ENCODE assay signal across 21 mouse cellular contexts in genomic region chr9:45105596-45106374, GRCm38 (mm10). TPM values are rescaled to one million over a fixed set of nuclear protein-coding genes. Genes with fewer than 3 reads are reported as not detected.
DNase-seq lines count a peak whose midpoint lies in the region; ATAC-seq and TF ChIP-seq lines count a peak whose summit lies in the region.
"Had no signal": no experiment of that assay in that cellular context is flagged by ENCODE, and none has a peak within 500 bp of the region (broad histone marks: within the 10 kb centered on the region; RNA-seq: fewer than 3 reads in every experiment).

No protein-coding gene starts in this region.

- H3K4me1 ChIP-seq in kidney, adult 2 months (ENCODE audit: control insufficient read depth, insufficient read depth, low read length) = no peaks in the 10 kb centered on the region
- H3K4me1 ChIP-seq in liver, embryonic 16.5 days (ENCODE audit: control insufficient read depth, low read depth, low read length) = no peaks in the 10 kb centered on the region
- no peaks in the 10 kb centered on the region for H3K4me1 ChIP-seq in liver, embryonic 11.5 days (replicated peaks; ENCODE audit: control insufficient read depth, insufficient read depth, low read length)
- H3K4me1 ChIP-seq in intestine, postnatal 0 days (replicated peaks; ENCODE audit: control insufficient read depth, insufficient read depth, low read length) = peaks cover 9% of the 10 kb centered on the region
- H3K4me1 ChIP-seq in heart, embryonic 11.5 days (ENCODE audit: control insufficient read depth, insufficient read depth, low read length) = peaks cover 9% of the 10 kb centered on the region
- H3K4me1 ChIP-seq: embryonic facial prominence, embryonic 15.5 days; hindbrain, embryonic 12.5 days had no signal

- no peak for TF ChIP-seq CTCF in kidney, adult 2 months (conservative IDR thresholded peaks at IDR 0.05; ENCODE audit: insufficient read depth, insufficient read length, low read depth, low read length)
- no peak for TF ChIP-seq CTCF in intestine, postnatal 0 days (IDR thresholded peaks at IDR 0.05; ENCODE audit: low read depth)

- H3K4me2 ChIP-seq in liver, embryonic 16.5 days (ENCODE audit: low read depth, low read length) = no peak overlapping the region
- H3K4me2 ChIP-seq in liver, embryonic 11.5 days = no peak overlapping the region
- H3K4me2 ChIP-seq in intestine, postnatal 0 days (replicated peaks; ENCODE audit: low read depth) = peak overlapping the region; percentile 57
- H3K4me2 ChIP-seq in heart, embryonic 11.5 days = no peak overlapping the region
- H3K4me2 ChIP-seq: embryonic facial prominence, embryonic 15.5 days; heart, embryonic 13.5 days; hindbrain, embryonic 12.5 days had no signal

- H3K27ac ChIP-seq in kidney, adult 2 months (ENCODE audit: insufficient read depth, low read depth, low read length) = no peak overlapping the region
- no peak overlapping the region for H3K27ac ChIP-seq in liver, embryonic 16.5 days (ENCODE audit: low read length)
- H3K27ac ChIP-seq in liver, embryonic 11.5 days (ENCODE audit: low read depth, low read length) = no peak overlapping the region
- H3K27ac ChIP-seq in intestine, postnatal 0 days (ENCODE audit: low read depth, low read length) = peak overlapping the region; percentile 78
- no peak overlapping the region for H3K27ac ChIP-seq in heart, embryonic 11.5 days (ENCODE audit: low read depth, low read length)
- H3K27ac ChIP-seq: embryonic facial prominence, embryonic 15.5 days; forebrain, embryonic 10.5 days; gastrocnemius, adult 2 months; heart, embryonic 13.5 days; hindbrain, embryonic 12.5 days had no signal

- 57% methylated on average over 2 of the region's 2 CpGs for WGBS in kidney, adult 2 months
- WGBS in liver, embryonic 16.5 days (ENCODE audit: insufficient replicate concordance) = 54% methylated on average over 2 of the region's 2 CpGs
- WGBS in liver, embryonic 11.5 days = 78% methylated on average over 2 of the region's 2 CpGs
- WGBS in intestine, postnatal 0 days = 51% methylated on average over 2 of the region's 2 CpGs
- 74% methylated on average over 2 of the region's 2 CpGs for WGBS in heart, embryonic 11.5 days (ENCODE audit: insufficient replicate concordance)

- no peaks in the 10 kb centered on the region for H3K36me3 ChIP-seq in kidney, adult 2 months (ENCODE audit: control insufficient read depth, insufficient read depth, low read length)
- H3K36me3 ChIP-seq in liver, embryonic 16.5 days (ENCODE audit: control insufficient read depth, insufficient read depth) = no peaks in the 10 kb centered on the region
- no peaks in the 10 kb centered on the region for H3K36me3 ChIP-seq in liver, embryonic 11.5 days (ENCODE audit: control insufficient read depth, insufficient read depth, low read length)
- no peaks in the 10 kb centered on the region for H3K36me3 ChIP-seq in intestine, postnatal 0 days (ENCODE audit: control insufficient read depth, insufficient read depth)
- H3K36me3 ChIP-seq in heart, embryonic 11.5 days (ENCODE audit: control insufficient read depth, insufficient read depth, low read length) = no peaks in the 10 kb centered on the region
- H3K36me3 ChIP-seq: embryonic facial prominence, embryonic 15.5 days; forebrain, embryonic 10.5 days; heart, embryonic 13.5 days; hindbrain, embryonic 12.5 days had no signal

- no peak for TF ChIP-seq POLR2A in kidney, adult 2 months (IDR thresholded peaks at IDR 0.05; ENCODE audit: low read depth, low read length)

- no peaks in the 10 kb centered on the region for H3K27me3 ChIP-seq in kidney, adult 2 months (replicated peaks; ENCODE audit: control insufficient read depth, insufficient read depth, low read length)
- no peaks in the 10 kb centered on the region for H3K27me3 ChIP-seq in liver, embryonic 16.5 days (ENCODE audit: control insufficient read depth, insufficient read depth, low read depth, low read length)
- no peaks in the 10 kb centered on the region for H3K27me3 ChIP-seq in liver, embryonic 11.5 days (replicated peaks; ENCODE audit: control insufficient read depth, insufficient read depth, low read length)
- H3K27me3 ChIP-seq in intestine, postnatal 0 days (replicated peaks; ENCODE audit: control insufficient read depth, insufficient read depth, low read length) = no peaks in the 10 kb centered on the region
- no peaks in the 10 kb centered on the region for H3K27me3 ChIP-seq in heart, embryonic 11.5 days (ENCODE audit: control insufficient read depth, insufficient read depth, low read length)
- H3K27me3 ChIP-seq: embryonic facial prominence, embryonic 15.5 days; hindbrain, embryonic 12.5 days had no signal

- peak; percentile 81 for DNase-seq in kidney, adult 2 months
- DNase-seq in kidney, postnatal 4 days = no peak
- no peak for DNase-seq in liver, embryonic 11.5 days (ENCODE audit: low spot score)
- peak; percentile 62 to 74 for DNase-seq in kidney, postnatal 36 days
- no peak for DNase-seq in cerebellum, adult 18-20 months
- DNase-seq: adrenal gland, postnatal 36 days; cerebellum, adult 8-10 months; cerebellum, postnatal 14 days; embryo, embryonic 11 days; gastrocnemius, adult 2 months; gastrocnemius, postnatal 25 days; heart, postnatal 4 days had no signal

- no peak overlapping the region for H3K4me3 ChIP-seq in kidney, adult 2 months (ENCODE audit: insufficient read depth, low read depth, low read length)
- no peak overlapping the region for H3K4me3 ChIP-seq in liver, embryonic 16.5 days (ENCODE audit: low read depth, low read length)
- no peak overlapping the region for H3K4me3 ChIP-seq in liver, embryonic 11.5 days (ENCODE audit: low read depth, low read length)
- peak overlapping the region; percentile 42; the same call in 1 of the 2 replicates for H3K4me3 ChIP-seq in intestine, postnatal 0 days (ENCODE audit: low read depth, low read length)
- no peak overlapping the region for H3K4me3 ChIP-seq in heart, embryonic 11.5 days (ENCODE audit: low read depth, low read length)
- H3K4me3 ChIP-seq: embryonic facial prominence, embryonic 15.5 days; erythroblast, embryonic 14.5 days; forebrain, embryonic 10.5 days; gastrocnemius, adult 2 months; heart, embryonic 13.5 days; hindbrain, embryonic 12.5 days had no signal

- no peaks in the 10 kb centered on the region for H3K9me3 ChIP-seq in liver, embryonic 16.5 days (replicated peaks; ENCODE audit: control insufficient read depth, low read length)
- no peaks in the 10 kb centered on the region for H3K9me3 ChIP-seq in liver, embryonic 11.5 days (ENCODE audit: control insufficient read depth, low read length)
- no peaks in the 10 kb centered on the region for H3K9me3 ChIP-seq in intestine, postnatal 0 days (ENCODE audit: control insufficient read depth)
- H3K9me3 ChIP-seq in heart, embryonic 11.5 days (replicated peaks; ENCODE audit: control insufficient read depth, low read length) = no peaks in the 10 kb centered on the region
- H3K9me3 ChIP-seq: embryonic facial prominence, embryonic 15.5 days; forebrain, embryonic 10.5 days; heart, embryonic 13.5 days; hindbrain, embryonic 12.5 days had no signal

- ATAC-seq in liver, embryonic 16.5 days (ENCODE audit: low read depth) = peak; percentile 11; the same call in 1 of the 2 replicates
- no peak for ATAC-seq in liver, embryonic 11.5 days (replicated peaks; ENCODE audit: low FRiP score)
- peak; percentile 68 for ATAC-seq in intestine, postnatal 0 days
- no peak for ATAC-seq in heart, embryonic 11.5 days (replicated peaks; ENCODE audit: insufficient number of reproducible peaks, low FRiP score, low TSS enrichment)
- ATAC-seq: forebrain, embryonic 14.5 days had no signal

- H3K9ac ChIP-seq in liver, embryonic 16.5 days (ENCODE audit: low read depth, low read length) = no peak overlapping the region
- H3K9ac ChIP-seq in liver, embryonic 11.5 days (ENCODE audit: low read depth, low read length) = no peak overlapping the region
- H3K9ac ChIP-seq in intestine, postnatal 0 days (ENCODE audit: low read depth, low read length) = no peak overlapping the region
- H3K9ac ChIP-seq in heart, embryonic 11.5 days (ENCODE audit: low read depth, low read length) = no peak overlapping the region
- H3K9ac ChIP-seq: embryonic facial prominence, embryonic 15.5 days; heart, embryonic 13.5 days; hindbrain, embryonic 12.5 days had no signal

RNA-seq across cellular contexts. Expression of gene Scn2b, which starts 11.8 kb away (rescaled TPM):
- 0.45 and 0.58 TPM in 2 replicates for polyA plus RNA-seq in kidney, adult 2 months (2012; rRNA removed)
- 0.20 TPM in 2 replicates for polyA plus RNA-seq in liver, embryonic 16.5 days (2015; fragmentation: Nextera tagmentation; extraction: Ambion mirVana)
- polyA plus RNA-seq in liver, embryonic 11.5 days (2014; fragmentation: Nextera tagmentation; extraction: Ambion mirVana) = 1.9 and 2.3 TPM in 2 replicates
- polyA plus RNA-seq in intestine, postnatal 0 days (2015; fragmentation: Nextera tagmentation; extraction: Ambion mirVana) = 0.96 and 1.1 TPM in 2 replicates
- polyA plus RNA-seq in heart, embryonic 11.5 days (2014; fragmentation: Nextera tagmentation; extraction: Ambion mirVana) = 2.3 and 3.2 TPM in 2 replicates
- polyA plus RNA-seq: erythroblast, embryonic 14.5 days had no signal

RNA-seq across cellular contexts. Expression of gene Jaml, which starts 26.8 kb away (rescaled TPM):
- polyA plus RNA-seq in kidney, adult 2 months (2012; rRNA removed) = 0.08 and 0.53 TPM in 2 replicates
- 0.47 and 1.2 TPM in 2 replicates for polyA plus RNA-seq in liver, embryonic 16.5 days (2015; fragmentation: Nextera tagmentation; extraction: Ambion mirVana)
- 0.16 and 0.18 TPM in 2 replicates for polyA plus RNA-seq in liver, embryonic 11.5 days (2014; fragmentation: Nextera tagmentation; extraction: Ambion mirVana)
- 221 and 255 TPM in 2 replicates for polyA plus RNA-seq in intestine, postnatal 0 days (2015; fragmentation: Nextera tagmentation; extraction: Ambion mirVana)
- polyA plus RNA-seq in heart, embryonic 11.5 days (2014; fragmentation: Nextera tagmentation; extraction: Ambion mirVana) = 0.31 and 0.36 TPM in 2 replicates
- polyA plus RNA-seq: erythroblast, embryonic 14.5 days; hindbrain, embryonic 12.5 days had no signal

RNA-seq across cellular contexts. Expression of gene Scn4b, which starts 32.4 kb away (rescaled TPM):
- 13.3 and 13.8 TPM in 2 replicates for polyA plus RNA-seq in kidney, adult 2 months (2012; rRNA removed)
- 0.15 and 0.37 TPM in 2 replicates for polyA plus RNA-seq in liver, embryonic 16.5 days (2015; fragmentation: Nextera tagmentation; extraction: Ambion mirVana)
- 0.22 and 0.41 TPM in 2 replicates for polyA plus RNA-seq in liver, embryonic 11.5 days (2014; fragmentation: Nextera tagmentation; extraction: Ambion mirVana)
- polyA plus RNA-seq in intestine, postnatal 0 days (2015; fragmentation: Nextera tagmentation; extraction: Ambion mirVana) = 0.04 TPM in 1 of 2 replicates, not detected in the other
- polyA plus RNA-seq in heart, embryonic 11.5 days (2014; fragmentation: Nextera tagmentation; extraction: Ambion mirVana) = 0.10 and 0.46 TPM in 2 replicates
- polyA plus RNA-seq: erythroblast, embryonic 14.5 days had no signal

RNA-seq across cellular contexts. Expression of gene Mpzl3, which starts 50.8 kb away (rescaled TPM):
- polyA plus RNA-seq in kidney, adult 2 months (2012; rRNA removed) = 2.6 TPM in 2 replicates
- 0.90 and 1.1 TPM in 2 replicates for polyA plus RNA-seq in liver, embryonic 16.5 days (2015; fragmentation: Nextera tagmentation; extraction: Ambion mirVana)
- polyA plus RNA-seq in liver, embryonic 11.5 days (2014; fragmentation: Nextera tagmentation; extraction: Ambion mirVana) = 1.0 and 1.3 TPM in 2 replicates
- 6.5 and 7.5 TPM in 2 replicates for polyA plus RNA-seq in intestine, postnatal 0 days (2015; fragmentation: Nextera tagmentation; extraction: Ambion mirVana)
- polyA plus RNA-seq in heart, embryonic 11.5 days (2014; fragmentation: Nextera tagmentation; extraction: Ambion mirVana) = 1.6 and 1.7 TPM in 2 replicates
- polyA plus RNA-seq: erythroblast, embryonic 14.5 days had no signal

Comparison
In these comparisons a context has a peak if more than half of its experiments do, and no peak if none do; other contexts are left out.
1. DNase-seq: peak in kidney, adult 2 months (single experiment) and kidney, postnatal 36 days (2 of 2); none in kidney, postnatal 4 days (0 of 2), liver, embryonic 11.5 days (single experiment) and cerebellum, adult 18-20 months (0 of 2).
2. ATAC-seq: peak in liver, embryonic 16.5 days (single experiment) and intestine, postnatal 0 days (single experiment); none in liver, embryonic 11.5 days (single experiment) and heart, embryonic 11.5 days (single experiment).
3. RNA of gene Jaml, which starts 26.8 kb away (polyA plus RNA-seq): 221 to 255 TPM in intestine, postnatal 0 days; 0.47 to 1.2 TPM in liver, embryonic 16.5 days, 0.08 to 0.53 TPM in kidney, adult 2 months, 0.31 to 0.36 TPM in heart, embryonic 11.5 days and 0.16 to 0.18 TPM in liver, embryonic 11.5 days; every median in the first group is over 100 times any median in the second.